Comparison of ENCODE assay signal across 8 mouse cellular contexts in the genomic region with DNA sequence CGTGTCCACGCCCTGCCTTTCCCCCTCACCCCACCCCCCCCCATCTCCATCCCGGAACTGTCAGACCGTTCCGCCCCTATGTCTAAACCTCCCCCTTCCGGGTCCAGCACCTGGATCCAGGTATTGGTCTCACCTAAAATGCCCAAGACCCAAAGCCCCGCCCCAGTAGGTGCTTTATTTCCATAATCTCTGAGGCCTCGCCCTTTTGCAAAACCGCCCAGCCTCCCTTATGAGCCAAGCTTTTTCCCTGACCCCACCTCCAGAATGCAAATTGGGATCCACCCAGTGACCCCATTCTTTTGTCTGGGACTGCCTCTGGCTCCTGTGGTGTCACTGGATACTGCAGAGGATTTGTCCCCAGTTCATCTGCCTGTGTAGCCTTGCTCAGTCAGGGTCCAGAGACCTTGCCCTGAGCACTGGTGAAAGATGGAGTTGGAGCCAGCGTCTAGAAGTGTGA. TPM values are rescaled to one million over a fixed set of nuclear protein-coding genes. Genes with fewer than 3 reads are reported as not detected.
DNase-seq lines count a peak whose midpoint lies in the region; ATAC-seq and TF ChIP-seq lines count a peak whose summit lies in the region.

Gene Fah (minus strand): TSS at position 430 of the 457 bp plus-strand sequence.

- H3K27ac ChIP-seq in embryonic facial prominence, embryonic 11.5 days (replicated peaks; ENCODE audit: low read depth, low read length) = no peak within 1 kb of the TSS
- no peak within 1 kb of the TSS for H3K27ac ChIP-seq in heart, embryonic 13.5 days (replicated peaks)
- no peak within 1 kb of the TSS for H3K27ac ChIP-seq in kidney, embryonic 16.5 days (ENCODE audit: low read length)
- H3K27ac ChIP-seq in liver, embryonic 11.5 days (ENCODE audit: low read depth, low read length) = peak within 1 kb of the TSS; percentile 32; the same call in 1 of the 2 replicates
- H3K27ac ChIP-seq in neural tube, embryonic 11.5 days (ENCODE audit: low read depth, low read length) = no peak within 1 kb of the TSS

- H3K36me3 ChIP-seq in E14TG2a.4 (ENCODE audit: insufficient read depth, low read length) = peaks cover 7% of the 10 kb centered on the region
- no peaks in the 10 kb centered on the region for H3K36me3 ChIP-seq in embryonic facial prominence, embryonic 11.5 days (replicated peaks; ENCODE audit: control insufficient read depth, insufficient read depth, low read depth, low read length)
- no peaks in the 10 kb centered on the region for H3K36me3 ChIP-seq in heart, embryonic 13.5 days
- H3K36me3 ChIP-seq in kidney, embryonic 16.5 days (ENCODE audit: insufficient read depth, low read length) = no peaks in the 10 kb centered on the region
- no peaks in the 10 kb centered on the region for H3K36me3 ChIP-seq in liver, embryonic 11.5 days (ENCODE audit: control insufficient read depth, insufficient read depth, low read length)
- no peaks in the 10 kb centered on the region for H3K36me3 ChIP-seq in neural tube, embryonic 11.5 days (ENCODE audit: control insufficient read depth, insufficient read depth, low read length)

- H3K4me3 ChIP-seq in E14TG2a.4 (replicated peaks; ENCODE audit: low read length) = peak within 1 kb of the TSS; percentile 85
- H3K4me3 ChIP-seq in embryonic facial prominence, embryonic 11.5 days (ENCODE audit: low read depth, low read length) = peak within 1 kb of the TSS; percentile 47
- peak within 1 kb of the TSS; percentile 72 for H3K4me3 ChIP-seq in heart, embryonic 13.5 days
- peak within 1 kb of the TSS; percentile 70 for H3K4me3 ChIP-seq in kidney, embryonic 16.5 days (ENCODE audit: low read length)
- peak within 1 kb of the TSS; percentile 65 for H3K4me3 ChIP-seq in liver, embryonic 11.5 days (ENCODE audit: low read depth, low read length)
- peak within 1 kb of the TSS; percentile 40 for H3K4me3 ChIP-seq in neural tube, embryonic 11.5 days (ENCODE audit: low read depth, low read length)

- H3K27me3 ChIP-seq in E14TG2a.4 (ENCODE audit: insufficient read depth, low read length) = no peaks in the 10 kb centered on the region
- H3K27me3 ChIP-seq in embryonic facial prominence, embryonic 11.5 days (ENCODE audit: control insufficient read depth, insufficient read depth, low read length) = no peaks in the 10 kb centered on the region
- H3K27me3 ChIP-seq in heart, embryonic 13.5 days (replicated peaks) = no peaks in the 10 kb centered on the region
- H3K27me3 ChIP-seq in kidney, embryonic 16.5 days (ENCODE audit: insufficient read depth, low read length) = no peaks in the 10 kb centered on the region
- H3K27me3 ChIP-seq in liver, embryonic 11.5 days (replicated peaks; ENCODE audit: control insufficient read depth, insufficient read depth, low read length) = no peaks in the 10 kb centered on the region
- no peaks in the 10 kb centered on the region for H3K27me3 ChIP-seq in neural tube, embryonic 11.5 days (ENCODE audit: control insufficient read depth, insufficient read depth, low read length)

- peak; percentile 21; the same call in 1 of the 2 replicates for ATAC-seq in embryonic facial prominence, embryonic 11.5 days (replicated peaks; ENCODE audit: insufficient number of reproducible peaks, low FRiP score, low TSS enrichment, low read depth)
- no peak; the same call in 1 of the 2 replicates for ATAC-seq in heart, embryonic 13.5 days (ENCODE audit: extremely low read depth, insufficient number of reproducible peaks, low FRiP score, low TSS enrichment)
- peak; percentile 81 for ATAC-seq in kidney, embryonic 16.5 days (ENCODE audit: low FRiP score, low TSS enrichment)
- ATAC-seq in liver, embryonic 11.5 days (replicated peaks; ENCODE audit: low FRiP score) = peak; percentile 46
- peak; percentile 43 for ATAC-seq in neural tube, embryonic 11.5 days (ENCODE audit: insufficient read depth, low FRiP score, low TSS enrichment)

- 2% methylated on average over 10 of the region's 10 CpGs for WGBS in embryonic facial prominence, embryonic 11.5 days
- under 1% methylated on average over 9 of the region's 10 CpGs for WGBS in heart, embryonic 13.5 days
- WGBS in kidney, embryonic 16.5 days = 2% methylated on average over 9 of the region's 10 CpGs
- 2% methylated on average over 10 of the region's 10 CpGs for WGBS in liver, embryonic 11.5 days
- under 1% methylated on average over 10 of the region's 10 CpGs for WGBS in neural tube, embryonic 11.5 days

- no peaks in the 10 kb centered on the region for H3K9me3 ChIP-seq in E14TG2a.4 (ENCODE audit: low read length)
- H3K9me3 ChIP-seq in embryonic facial prominence, embryonic 11.5 days (replicated peaks; ENCODE audit: control insufficient read depth, low read length) = no peaks in the 10 kb centered on the region
- H3K9me3 ChIP-seq in heart, embryonic 13.5 days = no peaks in the 10 kb centered on the region
- no peaks in the 10 kb centered on the region for H3K9me3 ChIP-seq in kidney, embryonic 16.5 days (ENCODE audit: low read length)
- no peaks in the 10 kb centered on the region for H3K9me3 ChIP-seq in liver, embryonic 11.5 days (ENCODE audit: control insufficient read depth, low read length)
- no peaks in the 10 kb centered on the region for H3K9me3 ChIP-seq in neural tube, embryonic 11.5 days (ENCODE audit: control insufficient read depth, low read length)

- H3K4me2 ChIP-seq in embryonic facial prominence, embryonic 11.5 days (ENCODE audit: low read depth, low read length) = peak within 1 kb of the TSS; percentile 93
- peak within 1 kb of the TSS; percentile 98 for H3K4me2 ChIP-seq in heart, embryonic 13.5 days
- peak within 1 kb of the TSS; percentile 98 for H3K4me2 ChIP-seq in kidney, embryonic 16.5 days (replicated peaks; ENCODE audit: low read depth, low read length)
- peak within 1 kb of the TSS; percentile 87 for H3K4me2 ChIP-seq in liver, embryonic 11.5 days
- peak within 1 kb of the TSS; percentile 75 for H3K4me2 ChIP-seq in neural tube, embryonic 11.5 days (ENCODE audit: low read depth)

- peak within 1 kb of the TSS; percentile 57 for H3K9ac ChIP-seq in embryonic facial prominence, embryonic 11.5 days (replicated peaks; ENCODE audit: low read length)
- H3K9ac ChIP-seq in heart, embryonic 13.5 days = peak within 1 kb of the TSS; percentile 82
- peak within 1 kb of the TSS; percentile 69 for H3K9ac ChIP-seq in kidney, embryonic 16.5 days (replicated peaks; ENCODE audit: low read length)
- H3K9ac ChIP-seq in liver, embryonic 11.5 days (ENCODE audit: low read depth, low read length) = peak within 1 kb of the TSS; percentile 65
- H3K9ac ChIP-seq in neural tube, embryonic 11.5 days (ENCODE audit: low read length) = peak within 1 kb of the TSS; percentile 56

- peaks cover 24% of the 10 kb centered on the region for H3K4me1 ChIP-seq in E14TG2a.4 (replicated peaks; ENCODE audit: low read depth, low read length)
- H3K4me1 ChIP-seq in embryonic facial prominence, embryonic 11.5 days (ENCODE audit: control insufficient read depth, insufficient read depth, low read length) = no peaks in the 10 kb centered on the region; the same call in 1 of the 2 replicates
- H3K4me1 ChIP-seq in heart, embryonic 13.5 days = peaks cover 17% of the 10 kb centered on the region
- peaks cover 12% of the 10 kb centered on the region for H3K4me1 ChIP-seq in kidney, embryonic 16.5 days (ENCODE audit: insufficient read depth, low read length)
- H3K4me1 ChIP-seq in liver, embryonic 11.5 days (replicated peaks; ENCODE audit: control insufficient read depth, insufficient read depth, low read length) = 0 out of 2 replicates have a peak, but pooled peaks cover 6% of the 10 kb centered on the region
- no peaks in the 10 kb centered on the region for H3K4me1 ChIP-seq in neural tube, embryonic 11.5 days (ENCODE audit: control insufficient read depth, insufficient read depth, low read length)

- peak; percentile 88 for DNase-seq in adrenal gland, adult 2 months
- peak; percentile 42 for DNase-seq in embryonic facial prominence, embryonic 11.5 days (ENCODE audit: low spot score)
- DNase-seq in liver, embryonic 11.5 days (ENCODE audit: low spot score) = peak; percentile 44
- peak; percentile 32 for DNase-seq in neural tube, embryonic 11.5 days (ENCODE audit: low spot score)
- DNase-seq in spleen, postnatal 14 days (ENCODE audit: low spot score in 2 of 2) = no peak

- no peak for TF ChIP-seq CTCF in E14TG2a.4 (conservative IDR thresholded peaks at IDR 0.05; ENCODE audit: low read length)

RNA-seq across cellular contexts. Expression of gene Fah, which starts in this region (rescaled TPM):
- total RNA-seq in adrenal gland, adult 2 months (2021) = 100 to 1,000 TPM in 1 of 2 experiments, 10 to 100 TPM in 1; 48.4 to 106 TPM
- polyA plus RNA-seq in adrenal gland, adult 2 months (2012; rRNA removed) = 73.8 and 74.4 TPM in 2 replicates
- 1.8 and 2.4 TPM in 2 replicates for polyA plus RNA-seq in embryonic facial prominence, embryonic 11.5 days (2014; fragmentation: Nextera tagmentation; extraction: Ambion mirVana)
- polyA plus RNA-seq in heart, embryonic 13.5 days (2015; fragmentation: Nextera tagmentation; extraction: Ambion mirVana) = 5.7 and 6.2 TPM in 2 replicates
- polyA plus RNA-seq in kidney, embryonic 16.5 days (2015; fragmentation: Nextera tagmentation; extraction: Ambion mirVana) = 14.9 and 17.7 TPM in 2 replicates
- polyA plus RNA-seq in liver, embryonic 11.5 days (2014; fragmentation: Nextera tagmentation; extraction: Ambion mirVana) = 20.7 and 21.3 TPM in 2 replicates
- 2.4 and 2.8 TPM in 2 replicates for polyA plus RNA-seq in neural tube, embryonic 11.5 days (2014; fragmentation: Nextera tagmentation; extraction: Ambion mirVana)

Comparison
In these comparisons a context has a peak if more than half of its experiments do, and no peak if none do; other contexts are left out.
1. DNase-seq: peak in adrenal gland, adult 2 months (single experiment), embryonic facial prominence, embryonic 11.5 days (single experiment), liver, embryonic 11.5 days (single experiment) and neural tube, embryonic 11.5 days (single experiment); none in spleen, postnatal 14 days (0 of 2).
2. Peak in every context shown above with its lines, with median percentiles within 50 percentile points of each other: H3K4me3 ChIP-seq, H3K4me2 ChIP-seq and H3K9ac ChIP-seq.